Mouse (Mus musculus): ENCODE data around the gene Zfand4.

Gene Zfand4

DNA sequence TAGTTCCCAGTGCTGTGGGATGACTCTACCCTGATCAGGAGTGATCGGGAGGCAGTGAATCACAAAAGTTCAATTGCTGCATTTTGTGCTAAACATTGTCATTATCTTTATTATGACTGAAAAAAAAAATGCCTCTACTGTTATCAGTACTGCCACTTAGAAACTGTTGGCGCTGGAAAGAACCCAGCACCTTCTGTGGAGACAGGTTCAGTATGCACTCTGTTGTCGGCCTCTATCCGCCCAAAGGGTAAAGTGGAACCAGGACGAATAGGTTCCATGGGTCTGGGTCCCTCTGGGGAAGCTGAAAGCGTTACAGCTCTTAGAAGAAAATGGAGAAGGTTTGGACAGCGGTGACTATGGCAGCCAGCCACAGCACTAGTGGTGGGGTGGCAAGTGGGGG, 114.9 kb downstream of the Zfand4 start:
- no peak for DNase-seq
